Mouse (Mus musculus) kidney, embryonic 15.5 days (tissue): ENCODE data around the gene Tubgcp4. TPM values are rescaled to one million over a fixed set of nuclear protein-coding genes. Genes with fewer than 3 reads are reported as not detected.

Source experiments
- ATAC-seq: fragments of 200-750 bp; cut with Nextera tagmentation; replicated peaks from 2 replicates; pipeline ENCODE4 v1.8.0; 2017; ENCODE audit warnings: moderate TSS enrichment; ENCODE audit not compliant: low FRiP score
- H3K27ac ChIP-seq: fragments of 300-500 bp; sonication (generic); 2 replicates; pipeline ENCODE4 v1.5.1; 2015; ENCODE audit warnings: mild to moderate bottlenecking, inconsistent platforms
- H3K27me3 ChIP-seq: fragments of 300-500 bp; sonication (generic); 2 replicates; pipeline ENCODE4 v1.6.1; 2015; ENCODE audit warnings: inconsistent platforms
- H3K36me3 ChIP-seq: fragments of 300-500 bp; sonication (generic); 2 replicates; pipeline ENCODE4 v1.6.1; 2015; ENCODE audit warnings: inconsistent platforms
- H3K4me1 ChIP-seq: fragments of 300-500 bp; sonication (generic); 2 replicates; pipeline ENCODE4 v1.6.1; 2015; ENCODE audit warnings: inconsistent platforms
- H3K4me2 ChIP-seq: fragments of 300-500 bp; sonication (generic); 2 replicates; pipeline ENCODE4 v1.6.1; 2015; ENCODE audit warnings: moderate library complexity, mild to moderate bottlenecking, inconsistent platforms
- H3K4me3 ChIP-seq: fragments of 300-500 bp; sonication (generic); replicated peaks from 2 replicates; pipeline ENCODE4 v1.5.1; 2015; ENCODE audit warnings: mild to moderate bottlenecking, inconsistent platforms
- H3K9ac ChIP-seq: fragments of 300-500 bp; sonication (generic); 2 replicates; pipeline ENCODE4 v1.6.1; 2015; ENCODE audit warnings: mild to moderate bottlenecking, inconsistent platforms
- H3K9me3 ChIP-seq: fragments of 300-500 bp; sonication (generic); replicated peaks from 2 replicates; pipeline ENCODE4 v1.6.1; 2016; ENCODE audit warnings: inconsistent platforms
- WGBS: fragments of 180-500 bp; shearing (Covaris S2); methylation state at CpG from one replicate; pipeline ENCODE4 v1.1.7; 2015; ENCODE audit warnings: mixed read lengths; 5-methylcytosine and 5-hydroxymethylcytosine counted together
- polyA plus RNA-seq: library from polyadenylated mRNA; unstranded; fragments of >200 nt; fragmentation: Nextera tagmentation; extraction: Ambion mirVana; gene quantifications from 2 replicates; pipeline ENCODE4 v1.2.1, GENCODE M21; 2015

Gene Tubgcp4
- polyA plus RNA-seq, 1 experiment from 2014 or later = 57.6 TPM

DNA sequence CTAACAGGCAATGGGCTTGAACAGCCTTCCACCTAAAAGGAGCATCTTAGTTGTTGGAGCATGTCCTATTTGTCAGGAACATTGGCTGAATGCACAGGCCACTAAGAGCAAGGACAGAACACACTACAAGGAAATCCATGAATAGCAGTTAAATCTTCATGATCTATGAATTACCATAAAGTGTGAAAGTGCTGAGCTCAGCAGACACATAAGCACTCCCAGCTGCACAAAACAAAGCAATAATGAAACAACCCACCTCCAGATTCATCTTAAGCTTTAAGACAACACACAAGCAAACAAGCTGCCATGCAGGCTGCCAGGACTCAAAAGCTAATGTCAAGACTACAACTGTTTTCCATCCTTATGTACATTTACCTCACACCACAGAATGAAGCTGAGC, 48.7 kb downstream of the Tubgcp4 start:
- Histone ChIP-seq H3K9ac (no peak overlapping the region), H3K36me3 (peaks cover 88% of the 10 kb centered on the region), H3K27me3 (no peaks in the 10 kb centered on the region), H3K9me3 (no peaks in the 10 kb centered on the region), H3K4me3 (no peak overlapping the region), H3K4me1 (no peaks in the 10 kb centered on the region), H3K27ac (no peak overlapping the region), H3K4me2 (no peak overlapping the region)
- ATAC-seq = no peak

DNA sequence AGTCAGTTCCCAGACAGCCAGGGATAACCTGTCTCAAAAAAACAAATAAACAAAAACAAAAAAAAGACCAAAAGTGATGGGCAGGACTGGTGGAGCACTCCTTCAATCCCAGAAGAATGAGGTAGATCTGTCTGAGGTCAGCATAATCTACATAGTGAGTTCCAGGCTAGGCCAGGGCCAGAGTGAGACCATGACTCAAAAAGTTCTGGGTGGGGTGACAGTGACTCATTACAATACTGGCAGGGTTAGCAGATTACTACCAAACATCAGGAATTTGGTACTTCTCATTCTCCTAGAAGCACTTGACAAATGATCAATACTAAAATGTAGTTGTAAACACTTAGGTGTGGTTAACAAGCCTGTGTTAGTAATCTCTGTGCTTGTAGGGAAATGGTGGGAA, 49.5 kb downstream of the Tubgcp4 start:
- Histone ChIP-seq H3K36me3 (peaks cover 88% of the 10 kb centered on the region), H3K4me1 (no peaks in the 10 kb centered on the region), H3K9me3 (no peaks in the 10 kb centered on the region), H3K4me3 (no peak overlapping the region), H3K27me3 (no peaks in the 10 kb centered on the region), H3K4me2 (no peak overlapping the region), H3K9ac (no peak overlapping the region), H3K27ac (no peak overlapping the region)
- no peak for ATAC-seq

DNA sequence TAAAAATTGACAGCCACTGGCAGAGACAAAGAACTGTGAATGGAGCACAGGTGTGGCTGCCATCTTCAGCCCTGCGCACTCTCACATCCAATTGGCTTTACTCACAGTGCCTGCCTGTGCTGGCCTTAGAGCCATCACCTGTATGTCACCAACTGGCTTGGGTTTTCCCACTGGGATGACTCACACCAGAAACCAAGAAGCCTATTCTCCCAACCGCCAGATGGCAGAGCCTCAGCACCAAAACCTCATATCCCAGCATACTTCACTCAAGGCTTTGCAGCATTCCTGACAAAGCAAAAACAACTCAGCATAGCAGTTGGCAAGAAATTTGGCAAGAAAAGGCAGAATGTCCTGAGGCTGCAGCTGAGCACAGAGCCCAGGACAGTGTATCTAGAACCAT, 52.6 kb downstream of the Tubgcp4 start:
- WGBS = 88% methylated on average over 2 of the region's 2 CpGs
- no peaks in the 10 kb centered on the region for H3K9me3 ChIP-seq
- peaks cover 93% of the 10 kb centered on the region for H3K36me3 ChIP-seq
- H3K9ac ChIP-seq = no peak overlapping the region
- H3K4me3 ChIP-seq = no peak overlapping the region
- no peak overlapping the region for H3K27ac ChIP-seq
- no peaks in the 10 kb centered on the region for H3K27me3 ChIP-seq
- no peaks in the 10 kb centered on the region for H3K4me1 ChIP-seq
- H3K4me2 ChIP-seq = no peak overlapping the region
- ATAC-seq = no peak

DNA sequence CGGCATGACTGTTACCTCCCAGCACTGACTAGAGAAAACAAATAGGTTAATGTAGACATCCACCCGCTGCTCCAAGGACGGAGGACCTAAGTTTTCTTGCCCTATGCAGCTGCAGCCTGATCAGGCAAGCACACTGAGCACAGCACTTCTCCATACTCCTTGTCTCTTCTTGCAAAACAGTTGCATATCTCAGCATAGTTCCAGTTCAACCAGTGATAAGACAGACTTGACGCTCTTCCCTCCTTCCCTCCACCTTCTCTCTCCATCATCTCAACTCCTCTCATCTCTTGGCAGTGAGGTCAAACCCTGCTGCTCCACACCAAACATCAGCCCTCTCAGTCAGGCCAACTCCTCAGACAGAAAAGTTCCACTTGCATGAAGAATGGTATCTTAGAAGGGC, 57.7 kb downstream of the Tubgcp4 start:
- Histone ChIP-seq H3K4me1 (no peaks in the 10 kb centered on the region), H3K9ac (no peak overlapping the region), H3K4me2 (no peak overlapping the region), H3K4me3 (no peak overlapping the region), H3K27ac (no peak overlapping the region), H3K36me3 (peaks cover 90% of the 10 kb centered on the region), H3K27me3 (no peaks in the 10 kb centered on the region), H3K9me3 (no peaks in the 10 kb centered on the region)
- 93% methylated on average over 4 of the region's 4 CpGs for WGBS
- ATAC-seq = no peak

DNA sequence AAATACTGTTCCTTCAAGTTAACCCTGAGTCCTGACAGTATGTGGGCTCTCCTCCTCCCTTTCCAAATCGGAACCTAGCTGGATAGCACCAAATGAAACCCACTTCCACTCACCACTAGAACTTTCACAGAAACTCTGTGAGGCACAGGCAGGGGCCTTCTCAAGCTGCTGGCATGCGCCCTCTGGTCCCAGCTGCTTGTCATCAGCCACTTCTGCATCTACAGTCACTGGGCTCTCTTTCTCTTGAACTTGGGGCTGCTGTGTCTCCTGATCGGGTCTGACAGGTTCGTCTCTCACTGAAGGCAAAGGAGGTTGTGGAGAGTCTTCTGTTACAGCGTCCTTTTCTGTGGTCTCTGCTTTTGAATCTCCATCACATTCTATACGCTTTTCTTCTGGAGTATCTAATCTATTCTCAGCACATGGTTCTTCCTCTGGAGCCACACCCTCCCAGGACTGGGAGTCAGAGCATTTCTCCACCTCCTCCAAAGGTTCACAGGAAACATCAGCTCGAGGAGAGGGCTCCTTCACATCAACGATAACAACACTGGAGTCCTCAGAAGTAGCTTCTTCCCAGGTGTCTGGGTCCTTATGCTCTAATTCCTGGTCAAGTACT, 65.1 kb downstream of the Tubgcp4 start:
- Histone ChIP-seq H3K36me3 (peaks cover 82% of the 10 kb centered on the region), H3K27ac (no peak overlapping the region), H3K4me1 (no peaks in the 10 kb centered on the region), H3K27me3 (no peaks in the 10 kb centered on the region), H3K9me3 (no peaks in the 10 kb centered on the region), H3K4me3 (no peak overlapping the region), H3K9ac (no peak overlapping the region), H3K4me2 (no peak overlapping the region)
- ATAC-seq = peak; percentile 71; the same call in 1 of the 2 replicates
- 89% methylated on average over 8 of the region's 8 CpGs for WGBS

DNA sequence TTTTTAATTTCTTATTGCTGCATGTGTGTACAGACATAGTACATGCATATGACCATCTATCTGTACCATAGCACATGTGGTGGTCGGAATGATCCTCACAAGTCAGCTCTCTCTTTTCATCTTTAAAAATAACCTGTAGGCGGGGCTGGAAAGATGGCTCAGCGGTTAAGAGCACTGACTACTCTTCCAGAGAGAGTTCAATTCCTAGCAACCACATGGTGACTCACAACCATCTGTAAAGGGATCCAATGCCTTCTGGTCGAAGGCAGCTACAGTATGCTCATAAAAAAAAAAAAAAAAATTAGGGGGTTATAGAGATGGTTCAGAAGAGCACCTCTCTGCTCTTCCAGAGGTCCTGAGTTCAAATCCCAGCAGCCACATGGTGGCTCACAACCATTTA, 69.0 kb downstream of the Tubgcp4 start:
- no peaks in the 10 kb centered on the region for H3K9me3 ChIP-seq
- no peak overlapping the region for H3K9ac ChIP-seq
- no peaks in the 10 kb centered on the region for H3K27me3 ChIP-seq
- WGBS = 92% methylated on average over 4 of the region's 4 CpGs
- H3K4me1 ChIP-seq = no peaks in the 10 kb centered on the region
- no peak overlapping the region for H3K4me2 ChIP-seq
- ATAC-seq = no peak
- no peak overlapping the region for H3K27ac ChIP-seq
- no peak overlapping the region for H3K4me3 ChIP-seq
- peaks cover 83% of the 10 kb centered on the region for H3K36me3 ChIP-seq

DNA sequence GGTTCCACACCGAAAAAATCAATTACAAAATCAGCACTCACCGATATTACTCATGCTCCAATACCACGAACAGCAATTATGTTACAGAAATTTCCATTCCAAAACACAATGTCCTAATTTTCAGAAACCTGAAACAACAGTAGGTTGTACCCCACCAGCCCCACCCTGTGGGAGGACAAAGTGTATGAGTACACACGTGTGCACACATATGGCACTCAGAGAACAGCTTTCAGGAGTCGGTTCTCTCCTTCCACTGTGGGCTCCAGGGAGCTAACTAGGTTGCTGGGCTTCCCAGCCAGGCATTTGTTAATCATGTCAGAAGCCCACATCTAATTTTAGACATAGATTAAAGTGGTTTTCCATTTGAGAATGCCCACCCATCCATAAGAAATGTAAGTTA, 73.6 kb downstream of the Tubgcp4 start:
- 94% methylated on average over 5 of the region's 5 CpGs for WGBS
- no peak overlapping the region for H3K27ac ChIP-seq
- H3K9me3 ChIP-seq = no peaks in the 10 kb centered on the region
- no peak for ATAC-seq
- H3K4me1 ChIP-seq = no peaks in the 10 kb centered on the region
- peaks cover 87% of the 10 kb centered on the region for H3K36me3 ChIP-seq
- H3K9ac ChIP-seq = no peak overlapping the region
- H3K4me2 ChIP-seq = no peak overlapping the region
- H3K27me3 ChIP-seq = no peaks in the 10 kb centered on the region
- H3K4me3 ChIP-seq = no peak overlapping the region

Other genes starting within 250 kb of the Tubgcp4 start
- gene Ubr1, start 199.9 kb upstream of the Tubgcp4 start, polyA plus RNA-seq = 27.8 and 30.4 TPM in 2 replicates
- 4.8 and 5.7 TPM in 2 replicates for gene Tmem62, start 193.6 kb upstream of the Tubgcp4 start, polyA plus RNA-seq
- gene Ccndbp1, start 162.3 kb upstream of the Tubgcp4 start, polyA plus RNA-seq = 44.9 and 48.6 TPM in 2 replicates
- 2.2 and 4.1 TPM in 2 replicates for gene Epb42, start 133.6 kb upstream of the Tubgcp4 start, polyA plus RNA-seq
- 6.8 and 7.8 TPM in 2 replicates for gene Tgm5, start 84.8 kb upstream of the Tubgcp4 start, polyA plus RNA-seq
- 0.17 and 0.25 TPM in 2 replicates for gene Tgm7, start 60.9 kb upstream of the Tubgcp4 start, polyA plus RNA-seq
- gene Adal, start 30.2 kb upstream of the Tubgcp4 start, polyA plus RNA-seq = 21.3 and 21.9 TPM in 2 replicates
- 22.8 and 24.5 TPM in 2 replicates for gene Lcmt2, start 30.0 kb upstream of the Tubgcp4 start, polyA plus RNA-seq
- 12.6 and 13.8 TPM in 2 replicates for gene Zscan29, start 471 bp downstream of the Tubgcp4 start, polyA plus RNA-seq
- gene Trp53bp1, start 100.8 kb downstream of the Tubgcp4 start, polyA plus RNA-seq = 72.9 and 73.7 TPM in 2 replicates
- gene Map1a, start 118.9 kb downstream of the Tubgcp4 start, polyA plus RNA-seq = 3.1 and 3.2 TPM in 2 replicates
- gene Ppip5k1, start 184.7 kb downstream of the Tubgcp4 start, polyA plus RNA-seq = 12.6 and 14.5 TPM in 2 replicates
- gene Ckmt1, start 187.1 kb downstream of the Tubgcp4 start, polyA plus RNA-seq = 16.9 and 22.4 TPM in 2 replicates
- not detected in 2 replicates for gene Strc, start 216.5 kb downstream of the Tubgcp4 start, polyA plus RNA-seq
- 811 and 867 TPM in 2 replicates for gene Pdia3, start 243.1 kb downstream of the Tubgcp4 start, polyA plus RNA-seq
- gene Catsper2, start 243.1 kb downstream of the Tubgcp4 start, polyA plus RNA-seq = 1.8 and 2.7 TPM in 2 replicates